Mouse (Mus musculus) intestine, embryonic 14.5 days (tissue): ENCODE measurements at regions not wholly inside any gene's neighbourhood (a gene's known extent, or its start where the extent isn't known, plus 50 kb on each side); places are given as distances from the start of the nearest gene placed in this dataset.
"Not testable (repeated sequence)": the region's sequence is repeated elsewhere in the genome, so short reads cannot be mapped to it uniquely, and the experiment has no call there.

ENCODE experiments used
- ATAC-seq: fragments of 200-750 bp; cut with Nextera tagmentation; replicated peaks from 2 replicates; pipeline ENCODE4 v1.8.0; 2017; ENCODE audit warnings: low read depth, moderate number of reproducible peaks, moderate TSS enrichment, moderate library complexity; ENCODE audit not compliant: low FRiP score, low TSS enrichment
- DNase-seq: peaks from one replicate; pipeline ENCODE4 v3.0.0-alpha.2; 2018; ENCODE audit warnings: low spot score
- H3K27ac ChIP-seq: fragments of 300-500 bp; sonication (generic); 2 replicates; pipeline ENCODE4 v1.5.1; 2014; ENCODE audit warnings: low read depth, mild to moderate bottlenecking, control low read depth
- H3K27me3 ChIP-seq: fragments of 300-500 bp; sonication (generic); replicated peaks from 2 replicates; pipeline ENCODE4 v1.6.1; 2014; ENCODE audit warnings: low read length, control low read depth; ENCODE audit not compliant: control insufficient read depth, insufficient read depth
- H3K36me3 ChIP-seq: fragments of 300-500 bp; sonication (generic); 2 replicates; pipeline ENCODE4 v1.6.1; 2014; ENCODE audit warnings: low read length, control low read depth; ENCODE audit not compliant: control insufficient read depth, insufficient read depth
- H3K4me1 ChIP-seq: fragments of 300-500 bp; sonication (generic); replicated peaks from 2 replicates; pipeline ENCODE4 v1.6.1; 2014; ENCODE audit warnings: low read length, control low read depth, mixed read lengths; ENCODE audit not compliant: control insufficient read depth, insufficient read depth
- H3K4me2 ChIP-seq: fragments of 300-500 bp; sonication (generic); 2 replicates; pipeline ENCODE4 v1.6.1; 2014; ENCODE audit warnings: low read length
- H3K4me3 ChIP-seq: fragments of 300-500 bp; sonication (generic); 2 replicates; pipeline ENCODE4 v1.5.1; 2014; ENCODE audit warnings: low read depth, low read length, control low read depth, mixed read lengths
- H3K9ac ChIP-seq: fragments of 300-500 bp; sonication (generic); 2 replicates; pipeline ENCODE4 v1.6.1; 2014; ENCODE audit warnings: mild to moderate bottlenecking, low read length
- H3K9me3 ChIP-seq: fragments of 300-500 bp; sonication (generic); 2 replicates; pipeline ENCODE4 v1.6.1; 2016; ENCODE audit warnings: low read length, control low read depth; ENCODE audit not compliant: control insufficient read depth
- WGBS: fragments of 180-500 bp; shearing (Covaris S2); extraction: QIAGEN DNeasy Blood & Tissue Kit; methylation state at CpG from one replicate; pipeline ENCODE4 v1.1.7; 2014; 5-methylcytosine and 5-hydroxymethylcytosine counted together

- no peak overlapping the region for H3K27ac ChIP-seq
- H3K4me2 ChIP-seq: no peak overlapping the region
- DNase-seq (no peak), ATAC-seq (no peak)
- H3K9me3 ChIP-seq: no peaks in the 10 kb centered on the region
- no peaks in the 10 kb centered on the region for H3K36me3 ChIP-seq
- H3K4me1 ChIP-seq: no peaks in the 10 kb centered on the region
- H3K9ac ChIP-seq: no peak overlapping the region
- H3K4me3 ChIP-seq: no peak overlapping the region
- no peaks in the 10 kb centered on the region for H3K27me3 ChIP-seq
Measured at GRCm38 (mm10) chr1:7671566-7671965, 2863.9 kb downstream of the Gm37988 start.

DNA sequence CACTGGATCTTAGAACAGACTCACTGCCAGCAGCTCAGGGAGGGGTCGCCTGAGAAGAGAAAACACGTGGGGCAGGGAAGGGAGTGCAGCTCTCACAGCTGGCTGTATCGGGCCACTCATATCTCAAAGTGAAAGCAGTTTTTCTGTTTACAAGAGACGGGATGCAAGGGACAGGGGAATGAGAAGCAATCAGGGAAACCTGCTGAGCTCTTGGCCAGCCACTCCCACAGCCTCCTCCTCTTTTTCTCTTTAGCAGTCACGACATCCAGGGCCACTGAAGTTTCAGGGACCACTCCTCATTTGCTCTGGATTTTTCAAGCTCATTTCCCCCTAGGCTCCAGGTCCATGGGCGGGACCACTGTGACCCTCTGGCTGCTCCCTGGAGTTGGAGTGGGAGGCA is 2901.5 kb downstream of the Gm37988 start:
- H3K9ac ChIP-seq, H3K4me3 ChIP-seq, H3K4me2 ChIP-seq, H3K36me3 ChIP-seq, DNase-seq, ATAC-seq, H3K9me3 ChIP-seq, H3K27ac ChIP-seq, H3K27me3 ChIP-seq, H3K4me1 ChIP-seq: not testable (repeated sequence)
- 87% methylated on average over 5 of the region's 6 CpGs for WGBS

- no peak for ATAC-seq
- Histone ChIP-seq H3K36me3 (no peaks in the 10 kb centered on the region), H3K27me3 (no peaks in the 10 kb centered on the region), H3K9me3 (no peaks in the 10 kb centered on the region), H3K27ac (no peak overlapping the region), H3K4me1 (no peaks in the 10 kb centered on the region), H3K4me2 (no peak overlapping the region), H3K9ac (no peak overlapping the region), H3K4me3 (no peak overlapping the region)
- 77% methylated on average over 1 of the region's 1 CpGs for WGBS
- DNase-seq: no peak
Measured at GRCm38 (mm10) chr1:7732725-7733124, 2925.0 kb downstream of the Gm37988 start.

- Histone ChIP-seq H3K36me3 (no peaks in the 10 kb centered on the region), H3K27ac (no peak overlapping the region), H3K4me1 (no peaks in the 10 kb centered on the region), H3K4me3 (no peak overlapping the region), H3K9ac (no peak overlapping the region), H3K27me3 (no peaks in the 10 kb centered on the region), H3K4me2 (no peak overlapping the region), H3K9me3 (no peaks in the 10 kb centered on the region)
- DNase-seq (no peak), ATAC-seq (no peak)
- WGBS: 95% methylated on average over 4 of the region's 4 CpGs
Measured at GRCm38 (mm10) chr1:7737331-7737730, 2929.6 kb downstream of the Gm37988 start.

GRCm38 (mm10) chr1:7745887-7746286 is 2938.2 kb downstream of the Gm37988 start:
- no peaks in the 10 kb centered on the region for H3K36me3 ChIP-seq
- H3K4me3 ChIP-seq: no peak overlapping the region
- H3K9me3 ChIP-seq: no peaks in the 10 kb centered on the region
- DNase-seq: no peak
- H3K4me2 ChIP-seq: no peak overlapping the region
- no peak overlapping the region for H3K9ac ChIP-seq
- 44% methylated on average over 5 of the region's 5 CpGs for WGBS
- H3K27me3 ChIP-seq: no peaks in the 10 kb centered on the region
- ATAC-seq: no peak
- H3K4me1 ChIP-seq: no peaks in the 10 kb centered on the region
- H3K27ac ChIP-seq: no peak overlapping the region

GRCm38 (mm10) chr1:7776720-7777119 is 2969.0 kb downstream of the Gm37988 start:
- no peak overlapping the region for H3K27ac ChIP-seq
- no peak overlapping the region for H3K9ac ChIP-seq
- H3K9me3 ChIP-seq: no peaks in the 10 kb centered on the region
- WGBS: 21% methylated on average over 1 of the region's 1 CpGs
- ATAC-seq (no peak), DNase-seq (no peak)
- 0 out of 2 replicates have a peak, but pooled peaks cover 3% of the 10 kb centered on the region for H3K4me1 ChIP-seq
- no peak overlapping the region for H3K4me2 ChIP-seq
- H3K36me3 ChIP-seq: no peaks in the 10 kb centered on the region
- no peaks in the 10 kb centered on the region for H3K27me3 ChIP-seq
- H3K4me3 ChIP-seq: no peak overlapping the region

- WGBS: 3% methylated on average over 11 of the region's 11 CpGs
- H3K4me1 ChIP-seq: 0 out of 2 replicates have a peak, but pooled peaks cover 3% of the 10 kb centered on the region
- H3K4me2 ChIP-seq: peak overlapping the region; percentile 23
- H3K9ac ChIP-seq: no peak overlapping the region
- peak; percentile 64 for DNase-seq
- no peaks in the 10 kb centered on the region for H3K9me3 ChIP-seq
- H3K27me3 ChIP-seq: no peaks in the 10 kb centered on the region
- H3K36me3 ChIP-seq: no peaks in the 10 kb centered on the region
- ATAC-seq: peak; percentile 95
- H3K27ac ChIP-seq: no peak overlapping the region
- H3K4me3 ChIP-seq: no peak overlapping the region
Measured at GRCm38 (mm10) chr1:7777191-7778044, 2969.7 kb downstream of the Gm37988 start.

DNA sequence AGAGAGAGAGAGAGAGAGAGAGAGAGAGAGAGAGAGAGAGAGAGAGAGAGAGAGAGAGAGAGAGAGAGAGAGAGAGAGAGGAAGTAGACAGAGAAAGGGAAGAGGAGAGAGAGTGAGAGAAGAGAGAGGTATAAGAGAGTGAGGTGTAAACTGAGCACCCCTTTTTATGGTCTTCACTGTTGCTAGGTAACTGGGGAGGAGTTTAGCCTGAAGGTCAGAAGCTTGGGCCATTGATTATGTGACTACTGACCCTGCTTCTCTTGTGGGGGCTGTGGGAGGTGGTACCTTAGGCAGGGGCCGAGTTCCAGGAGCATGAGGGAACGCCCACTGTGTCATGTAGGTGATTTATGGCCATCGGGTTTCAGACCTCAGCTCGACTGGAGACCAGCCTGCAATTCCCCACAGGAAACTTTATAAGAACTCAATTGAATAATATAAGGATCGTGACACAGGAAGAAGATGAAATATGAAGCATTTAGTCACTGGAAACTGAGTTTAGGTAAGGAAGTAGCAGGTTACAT is 2970.4 kb downstream of the Gm37988 start:
- ATAC-seq: not testable (repeated sequence)
- WGBS: 10% methylated on average over 5 of the region's 5 CpGs

GRCm38 (mm10) chr1:7778657-7779056 is 2971.0 kb downstream of the Gm37988 start:
- Histone ChIP-seq H3K4me3 (no peak overlapping the region), H3K27me3 (no peaks in the 10 kb centered on the region), H3K36me3 (no peaks in the 10 kb centered on the region), H3K9me3 (no peaks in the 10 kb centered on the region), H3K27ac (no peak overlapping the region), H3K4me2 (no peak overlapping the region), H3K4me1 (0 out of 2 replicates have a peak, but pooled peaks cover 3% of the 10 kb centered on the region), H3K9ac (no peak overlapping the region)
- ATAC-seq (no peak), DNase-seq (no peak)
- WGBS: 42% methylated on average over 2 of the region's 2 CpGs

More for the DNA sequence above, 2970.4 kb downstream of the Gm37988 start:
- not testable (repeated sequence) for H3K4me1 ChIP-seq, H3K36me3 ChIP-seq, H3K9ac ChIP-seq, H3K9me3 ChIP-seq, H3K4me2 ChIP-seq, H3K27ac ChIP-seq, DNase-seq, H3K4me3 ChIP-seq, H3K27me3 ChIP-seq
